Mouse (Mus musculus) megakaryocyte, embryonic 14.5 days (primary cell): ENCODE measurements around the gene Sap30l.

ENCODE experiments used
- FLI1 ChIP-seq: IDR thresholded peaks from 2 replicates; pipeline ENCODE4 v1.6.1; 2012; ENCODE audit warnings: low read length, inconsistent platforms, mixed read lengths
- GATA1 ChIP-seq: IDR thresholded peaks from 3 replicates; pipeline ENCODE4 v1.6.1; 2012; ENCODE audit warnings: mixed read lengths, low read length, inconsistent platforms, borderline replicate concordance

DNA sequence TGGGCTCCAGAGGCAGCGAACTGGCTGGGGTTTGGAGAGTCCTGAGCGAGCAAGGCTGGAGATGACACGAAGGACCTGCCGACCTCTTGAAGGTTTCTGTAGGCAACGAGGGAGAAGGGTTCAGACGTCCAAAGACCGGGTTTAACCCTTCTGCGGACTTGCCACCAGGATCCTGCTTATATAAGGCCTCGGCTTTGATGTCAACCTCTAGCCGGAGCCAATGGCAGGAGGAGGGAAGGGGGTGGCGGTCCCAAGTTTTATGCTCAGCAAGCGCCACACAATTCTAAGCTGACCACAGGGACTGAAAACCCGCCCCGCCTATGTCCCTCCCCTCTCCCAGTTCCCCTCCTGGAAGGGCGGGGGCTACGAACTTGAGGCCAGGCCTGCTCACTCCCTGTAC lies 30.4 kb downstream of the Sap30l start:
- TF ChIP-seq GATA1: no peak
- no peak for TF ChIP-seq FLI1
